Mouse (Mus musculus): Measurements from ENCODE around the gene Acss2. TPM values are rescaled to one million over a fixed set of nuclear protein-coding genes. Genes with fewer than 3 reads are reported as not detected.

The Acss2 gene
- polyA plus RNA-seq, 1 experiment from 2014 or later = 15.0 TPM

DNA sequence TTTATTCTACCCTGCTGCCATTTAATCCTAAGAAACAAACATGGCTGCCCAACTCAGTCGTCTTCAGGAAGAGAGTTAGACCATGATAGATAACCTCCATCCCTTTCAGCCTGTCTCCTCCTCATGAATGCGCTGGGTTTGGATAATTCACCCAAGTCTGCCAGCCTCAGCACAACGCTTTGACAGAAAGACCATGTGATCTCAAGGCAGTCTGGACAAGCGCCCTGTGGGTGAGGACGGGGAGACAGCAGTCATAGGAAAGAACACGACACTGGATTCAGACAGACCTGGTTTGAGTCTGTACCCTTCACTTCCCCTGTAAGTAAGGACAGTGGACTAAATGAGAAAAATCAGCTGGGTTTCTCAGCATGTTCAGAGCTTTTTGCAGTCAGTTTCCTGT, 71.8 kb downstream of the Acss2 start:
- no peak overlapping the region for H3K9ac ChIP-seq (replicated peaks; ENCODE audit: low read depth)
- no peak overlapping the region for H3K4me3 ChIP-seq (ENCODE audit: low read depth, low read length)
- no peak overlapping the region for H3K27ac ChIP-seq (ENCODE audit: low read length)
- no peak overlapping the region for H3K4me2 ChIP-seq (replicated peaks; ENCODE audit: low read depth, low read length)
- TF ChIP-seq CTCF (IDR thresholded peaks at IDR 0.05) (no peak), EP300 (IDR thresholded peaks at IDR 0.05) (no peak)
- 74% methylated on average over 6 of the region's 6 CpGs for WGBS
- DNase-seq (ENCODE audit: low spot score) (no peak), ATAC-seq (no peak)
- no peaks in the 10 kb centered on the region for H3K9me3 ChIP-seq (ENCODE audit: low read length)
- H3K27me3 ChIP-seq (replicated peaks; ENCODE audit: insufficient read depth, low read length) = no peaks in the 10 kb centered on the region
- H3K36me3 ChIP-seq (ENCODE audit: insufficient read depth, low read length) = no peaks in the 10 kb centered on the region
- peaks cover 8% of the 10 kb centered on the region; the same call in 1 of the 2 replicates for H3K4me1 ChIP-seq (ENCODE audit: insufficient read depth, low read depth, low read length)

DNA sequence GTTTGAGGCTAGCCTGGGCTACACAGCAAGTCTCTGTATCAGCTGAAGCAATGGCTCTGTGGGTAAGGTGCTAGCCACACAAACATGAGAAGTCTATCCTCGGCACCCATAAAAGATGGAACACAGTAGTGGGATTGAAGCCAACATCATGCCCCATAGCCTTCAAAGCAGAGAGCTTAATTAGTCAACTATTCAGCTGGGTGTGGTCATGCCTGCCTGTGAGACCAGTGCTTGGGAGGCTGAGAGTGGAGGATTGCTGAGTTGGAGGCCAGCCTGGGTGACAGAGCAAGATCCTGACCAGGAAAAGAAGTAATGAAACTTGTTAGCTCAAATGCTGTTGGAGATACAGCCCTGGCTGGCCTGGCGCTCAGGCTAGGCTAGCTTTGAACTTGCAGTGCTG, 73.1 kb downstream of the Acss2 start:
- no peaks in the 10 kb centered on the region for H3K36me3 ChIP-seq (ENCODE audit: insufficient read depth, low read length)
- H3K27me3 ChIP-seq (replicated peaks; ENCODE audit: insufficient read depth, low read length) = no peaks in the 10 kb centered on the region
- TF ChIP-seq EP300 (IDR thresholded peaks at IDR 0.05) (no peak), CTCF (IDR thresholded peaks at IDR 0.05) (no peak)
- WGBS = 78% methylated on average over 2 of the region's 2 CpGs
- no peak overlapping the region for H3K9ac ChIP-seq (replicated peaks; ENCODE audit: low read depth)
- H3K4me1 ChIP-seq (ENCODE audit: insufficient read depth, low read depth, low read length) = peaks cover 8% of the 10 kb centered on the region; the same call in 1 of the 2 replicates
- no peak overlapping the region for H3K4me3 ChIP-seq (ENCODE audit: low read depth, low read length)
- no peaks in the 10 kb centered on the region for H3K9me3 ChIP-seq (ENCODE audit: low read length)
- DNase-seq (ENCODE audit: low spot score) = no peak
- ATAC-seq = no peak
- no peak overlapping the region for H3K4me2 ChIP-seq (replicated peaks; ENCODE audit: low read depth, low read length)
- no peak overlapping the region for H3K27ac ChIP-seq (ENCODE audit: low read length)

DNA sequence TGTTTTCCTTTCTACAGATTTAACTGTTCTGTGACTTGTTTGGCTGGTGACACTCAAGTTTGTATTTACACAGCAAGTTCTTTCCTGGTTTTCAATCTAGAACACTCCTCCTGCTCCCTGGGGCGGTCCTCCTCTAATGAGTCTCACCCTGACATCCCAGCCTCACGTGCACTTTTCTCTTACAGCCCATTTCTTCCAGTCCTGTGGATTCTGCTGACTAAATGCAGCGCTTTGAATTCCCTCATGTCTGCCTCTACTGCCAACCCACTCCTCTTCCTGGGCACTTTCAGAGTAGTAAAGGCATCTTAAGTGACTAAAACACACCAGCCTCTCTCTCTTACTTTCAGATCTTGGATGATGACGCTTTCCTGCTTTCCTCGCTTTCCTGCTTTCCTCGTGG, 73.9 kb downstream of the Acss2 start:
- ATAC-seq (no peak), DNase-seq (ENCODE audit: low spot score) (peak; percentile 40)
- no peaks in the 10 kb centered on the region for H3K36me3 ChIP-seq (ENCODE audit: insufficient read depth, low read length)
- peak overlapping the region; percentile 88 for H3K27ac ChIP-seq (ENCODE audit: low read length)
- H3K27me3 ChIP-seq (replicated peaks; ENCODE audit: insufficient read depth, low read length) = no peaks in the 10 kb centered on the region
- peak overlapping the region; percentile 74 for H3K9ac ChIP-seq (replicated peaks; ENCODE audit: low read depth)
- H3K4me3 ChIP-seq (ENCODE audit: low read depth, low read length) = peak overlapping the region; percentile 58
- peak overlapping the region; percentile 77 for H3K4me2 ChIP-seq (replicated peaks; ENCODE audit: low read depth, low read length)
- peaks cover 8% of the 10 kb centered on the region; the same call in 1 of the 2 replicates for H3K4me1 ChIP-seq (ENCODE audit: insufficient read depth, low read depth, low read length)
- TF ChIP-seq EP300 (IDR thresholded peaks at IDR 0.05) (no peak), CTCF (IDR thresholded peaks at IDR 0.05) (no peak)
- H3K9me3 ChIP-seq (ENCODE audit: low read length) = no peaks in the 10 kb centered on the region
- WGBS = 4% methylated on average over 6 of the region's 6 CpGs

DNA sequence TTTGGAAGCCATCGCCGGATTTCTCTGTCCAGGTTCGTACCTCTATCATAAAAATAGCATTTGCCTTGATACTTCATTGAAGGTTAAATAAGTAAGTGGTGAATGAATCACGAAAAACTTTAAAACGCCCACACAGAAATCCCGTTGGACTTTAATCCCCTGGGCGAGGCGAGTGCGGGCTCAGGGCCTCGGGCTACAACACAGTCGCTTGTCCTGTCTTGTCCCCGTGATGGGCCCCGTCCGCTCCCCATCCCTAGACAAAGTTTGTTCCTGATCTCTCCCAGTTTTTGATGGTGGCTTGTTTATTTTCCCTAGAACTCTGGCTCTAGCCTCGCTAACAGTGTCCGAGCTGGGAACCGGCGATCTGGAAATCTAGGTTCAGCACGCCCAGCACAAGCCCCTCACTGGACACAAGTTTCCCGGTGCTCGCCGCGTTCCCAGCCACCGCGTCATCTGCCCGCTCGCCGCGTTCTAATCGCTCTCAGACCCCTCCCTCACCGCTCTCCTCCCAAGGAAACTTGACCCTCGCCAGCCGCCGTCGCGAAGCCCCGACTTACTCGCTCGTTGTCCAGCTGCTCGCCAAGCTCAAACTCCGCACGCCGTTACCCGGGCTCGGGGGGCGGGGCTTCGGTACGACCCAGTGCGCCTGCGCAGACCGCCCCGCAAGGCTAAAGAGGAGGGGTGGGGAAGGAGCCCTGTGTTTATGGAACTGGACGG, 74.5 kb downstream of the Acss2 start, which contains the start of gene Gss:
Gss (minus strand) TSS at position 674 of the 717 bp plus-strand sequence.
- peak within 1 kb of the TSS; percentile 88 for H3K27ac ChIP-seq (ENCODE audit: low read length)
- no peaks in the 10 kb centered on the region for H3K9me3 ChIP-seq (ENCODE audit: low read length)
- H3K4me1 ChIP-seq (ENCODE audit: insufficient read depth, low read depth, low read length) = peaks cover 8% of the 10 kb centered on the region; the same call in 1 of the 2 replicates
- DNase-seq (ENCODE audit: low spot score) (peak; percentile 99), ATAC-seq (peak; percentile 91)
- no peak for TF ChIP-seq CTCF (IDR thresholded peaks at IDR 0.05)
- peak; percentile 39; the same call in 1 of the 2 replicates for TF ChIP-seq EP300 (IDR thresholded peaks at IDR 0.05)
- H3K36me3 ChIP-seq (ENCODE audit: insufficient read depth, low read length) = no peaks in the 10 kb centered on the region
- peak within 1 kb of the TSS; percentile 77 for H3K4me2 ChIP-seq (replicated peaks; ENCODE audit: low read depth, low read length)
- peak within 1 kb of the TSS; percentile 74 for H3K9ac ChIP-seq (replicated peaks; ENCODE audit: low read depth)
- H3K27me3 ChIP-seq (replicated peaks; ENCODE audit: insufficient read depth, low read length) = no peaks in the 10 kb centered on the region
- WGBS = under 1% methylated on average over 53 of the region's 53 CpGs
- peak within 1 kb of the TSS; percentile 58 for H3K4me3 ChIP-seq (ENCODE audit: low read depth, low read length)

DNA sequence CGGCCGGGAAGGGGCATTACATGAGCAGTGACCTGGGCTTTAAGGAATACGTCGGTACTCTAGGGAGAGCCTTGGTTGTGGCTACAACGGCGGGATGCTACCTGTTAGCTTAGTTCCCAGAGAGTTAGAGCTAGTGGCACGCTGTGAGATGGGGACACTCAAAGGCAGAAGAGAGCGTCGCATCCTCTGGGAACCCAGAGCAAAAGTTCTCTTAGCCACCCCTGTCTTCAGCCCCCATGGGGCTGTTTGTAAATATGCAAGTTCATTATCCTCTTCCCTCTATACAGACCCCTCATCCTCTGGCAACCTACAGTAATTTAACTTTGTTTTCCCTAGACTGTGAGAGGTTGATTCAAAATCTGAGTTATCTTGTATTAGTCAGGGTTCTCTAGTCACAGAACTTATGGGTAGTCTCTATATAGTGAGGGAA, 75.1 kb downstream of the Acss2 start:
- no peaks in the 10 kb centered on the region for H3K9me3 ChIP-seq (ENCODE audit: low read length)
- H3K4me3 ChIP-seq (ENCODE audit: low read depth, low read length) = peak overlapping the region; percentile 58
- no peaks in the 10 kb centered on the region for H3K27me3 ChIP-seq (replicated peaks; ENCODE audit: insufficient read depth, low read length)
- H3K9ac ChIP-seq (replicated peaks; ENCODE audit: low read depth) = peak overlapping the region; percentile 34; the same call in 1 of the 2 replicates
- no peak for TF ChIP-seq EP300 (IDR thresholded peaks at IDR 0.05)
- peak; percentile 19 for TF ChIP-seq CTCF (IDR thresholded peaks at IDR 0.05)
- no peak for ATAC-seq
- WGBS = under 1% methylated on average over 9 of the region's 9 CpGs
- H3K27ac ChIP-seq (ENCODE audit: low read length) = peak overlapping the region; percentile 51; the same call in 1 of the 2 replicates
- H3K36me3 ChIP-seq (ENCODE audit: insufficient read depth, low read length) = no peaks in the 10 kb centered on the region
- H3K4me2 ChIP-seq (replicated peaks; ENCODE audit: low read depth, low read length) = peak overlapping the region; percentile 77
- DNase-seq (ENCODE audit: low spot score) = no peak
- peaks cover 8% of the 10 kb centered on the region; the same call in 1 of the 2 replicates for H3K4me1 ChIP-seq (ENCODE audit: insufficient read depth, low read depth, low read length)

DNA sequence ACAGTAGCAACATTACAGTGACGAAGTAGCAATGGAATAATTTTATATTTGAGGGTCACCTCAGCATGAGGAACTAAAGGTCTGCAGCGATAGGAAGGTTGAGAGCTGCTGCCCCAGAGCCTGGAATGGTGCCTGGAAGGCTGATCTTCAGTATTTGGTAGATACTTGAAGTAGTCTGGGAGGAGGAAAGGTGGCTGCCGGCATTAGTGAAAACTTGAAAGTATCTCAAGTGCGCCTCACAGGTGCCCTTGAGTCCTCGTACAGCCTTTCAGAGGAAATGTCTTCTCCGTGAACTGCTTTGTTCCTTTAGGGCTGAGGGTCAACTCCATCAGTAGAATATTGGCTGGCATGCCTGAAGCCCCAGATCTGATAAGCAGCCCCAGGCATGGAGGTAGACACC, 77.8 kb downstream of the Acss2 start:
- no peak for TF ChIP-seq CTCF (IDR thresholded peaks at IDR 0.05)
- no peak for TF ChIP-seq EP300 (IDR thresholded peaks at IDR 0.05)
- Histone ChIP-seq H3K36me3 (ENCODE audit: insufficient read depth, low read length) (no peaks in the 10 kb centered on the region), H3K27me3 (replicated peaks; ENCODE audit: insufficient read depth, low read length) (no peaks in the 10 kb centered on the region), H3K4me2 (replicated peaks; ENCODE audit: low read depth, low read length) (no peak overlapping the region), H3K27ac (ENCODE audit: low read length) (no peak overlapping the region), H3K4me3 (ENCODE audit: low read depth, low read length) (no peak overlapping the region), H3K9ac (replicated peaks; ENCODE audit: low read depth) (no peak overlapping the region), H3K4me1 (ENCODE audit: insufficient read depth, low read depth, low read length) (peaks cover 8% of the 10 kb centered on the region; the same call in 1 of the 2 replicates), H3K9me3 (ENCODE audit: low read length) (no peaks in the 10 kb centered on the region)
- ATAC-seq (no peak), DNase-seq (ENCODE audit: low spot score) (peak; percentile 47)
- 46% methylated on average over 6 of the region's 6 CpGs for WGBS

Data from lung, postnatal 0 days (tissue).